Mouse (Mus musculus): ENCODE data around the gene Cdk10.
A peak's percentile ranks its signal among the peaks of the same experiment; 100 is the strongest.
"Not testable (repeated sequence)": the region's sequence is repeated elsewhere in the genome, so short reads cannot be mapped to it uniquely, and the experiment has no call there.

Gene Cdk10

GRCm38 (mm10) chr8:123224278-123225266, at the start of gene Cdk10:
Gene Cdk10, plus strand, starts transcription at chr8:123224842.
- DNase-seq (ENCODE audit: low spot score), result peak; percentile 92

GRCm38 (mm10) chr8:123181391-123181790, 43.3 kb upstream of the Cdk10 start:
- DNase-seq (ENCODE audit: low spot score), result no peak

GRCm38 (mm10) chr8:123185566-123186409, 38.9 kb upstream of the Cdk10 start, which contains the start of gene Dpep1:
Gene Dpep1, plus strand, starts transcription at chr8:123186242.
- DNase-seq (ENCODE audit: low spot score), result no peak

GRCm38 (mm10) chr8:123188006-123188405, 36.6 kb upstream of the Cdk10 start:
- DNase-seq (ENCODE audit: low spot score), result no peak

- no peak for DNase-seq (ENCODE audit: low spot score)
Observed at GRCm38 (mm10) chr8:123188841-123189240, 35.8 kb upstream of the Cdk10 start.

- DNase-seq (ENCODE audit: low spot score), result peak; percentile 85
Observed at GRCm38 (mm10) chr8:123190678-123191077, 34.0 kb upstream of the Cdk10 start.

GRCm38 (mm10) chr8:123191908-123192307, 32.7 kb upstream of the Cdk10 start:
- no peak for DNase-seq (ENCODE audit: low spot score)

GRCm38 (mm10) chr8:123193771-123194170, 30.9 kb upstream of the Cdk10 start:
- DNase-seq (ENCODE audit: low spot score), result no peak

- not testable (repeated sequence) for DNase-seq (ENCODE audit: low spot score)
Observed at GRCm38 (mm10) chr8:123197016-123197415, 27.6 kb upstream of the Cdk10 start.

GRCm38 (mm10) chr8:123199864-123200263, 24.8 kb upstream of the Cdk10 start:
- no peak for DNase-seq (ENCODE audit: low spot score)

- peak; percentile 80 for DNase-seq (ENCODE audit: low spot score)
Observed at GRCm38 (mm10) chr8:123202288-123202687, 22.4 kb upstream of the Cdk10 start.

GRCm38 (mm10) chr8:123203571-123203970, 21.1 kb upstream of the Cdk10 start:
- DNase-seq (ENCODE audit: low spot score), result no peak

GRCm38 (mm10) chr8:123211876-123212275, 12.8 kb upstream of the Cdk10 start:
- DNase-seq (ENCODE audit: low spot score), result no peak

GRCm38 (mm10) chr8:123212321-123213117, 12.1 kb upstream of the Cdk10 start, which contains the start of the genes Chmp1a and Spata33:
Gene Chmp1a, minus strand, starts transcription at chr8:123212763.
Gene Spata33, plus strand, starts transcription at chr8:123212832.
- DNase-seq (ENCODE audit: low spot score), result peak; percentile 91

GRCm38 (mm10) chr8:123213118-123213772, 11.4 kb upstream of the Cdk10 start:
- no peak for DNase-seq (ENCODE audit: low spot score)

- DNase-seq (ENCODE audit: low spot score), result no peak
Observed at GRCm38 (mm10) chr8:123215430-123215829, 9.2 kb upstream of the Cdk10 start.

- no peak for DNase-seq (ENCODE audit: low spot score)
Observed at GRCm38 (mm10) chr8:123220917-123221316, 3.7 kb upstream of the Cdk10 start.

- no peak for DNase-seq (ENCODE audit: low spot score)
Observed at GRCm38 (mm10) chr8:123228416-123228815, 3.8 kb downstream of the Cdk10 start.

GRCm38 (mm10) chr8:123230326-123230725, 5.7 kb downstream of the Cdk10 start:
- not testable (repeated sequence) for DNase-seq (ENCODE audit: low spot score)

- DNase-seq (ENCODE audit: low spot score), result no peak
Observed at GRCm38 (mm10) chr8:123231742-123232141, 7.1 kb downstream of the Cdk10 start.

- no peak for DNase-seq (ENCODE audit: low spot score)
Observed at GRCm38 (mm10) chr8:123232553-123232952, 7.9 kb downstream of the Cdk10 start.

All from layer of hippocampus, adult 11-12 months (tissue).